Mouse (Mus musculus): ENCODE measurements around the gene Phlda3. TPM values are rescaled to one million over a fixed set of nuclear protein-coding genes. Genes with fewer than 3 reads are reported as not detected.

Phlda3 gene
- total RNA-seq, 2 experiments from 2014 or later: 25.4 to 39.5 TPM

GRCm38 (mm10) chr1:135817595-135817994 lies 51.7 kb downstream of the Phlda3 start:
- no peak for DNase-seq
- intact Hi-C loops (cut with DNase I; ENCODE audit: low total_unique reads): no loop called here

GRCm38 (mm10) chr1:135818481-135819086 lies 52.7 kb downstream of the Phlda3 start, which contains the start of gene Lad1:
Gene Lad1 (plus strand): TSS chr1:135818598.
- DNase-seq: no peak

More at GRCm38 (mm10) chr1:135818481-135819086, 52.7 kb downstream of the Phlda3 start, which contains the start of gene Lad1:
- intact Hi-C loops (cut with DNase I; ENCODE audit: low total_unique reads): no loop called here

Other genes starting within 250 kb of the Phlda3 start
- gene Nav1, start 158.8 kb upstream of the Phlda3 start, total RNA-seq (2021): 10 to 100 TPM; 13.6 to 15.6 TPM
- 10 to 100 TPM; 40.6 to 53.4 TPM for gene Csrp1, start 46.1 kb upstream of the Phlda3 start, total RNA-seq (2021)
- 100 to 1,000 TPM; 204 to 373 TPM for gene Tnni1, start 13.3 kb downstream of the Phlda3 start, total RNA-seq (2021)
- gene Lad1, start 52.5 kb downstream of the Phlda3 start, total RNA-seq (2021): under 1 TPM; 0.16 to 0.22 TPM
- gene Tnnt2, start 70.2 kb downstream of the Phlda3 start, total RNA-seq (2021): 10 to 100 TPM; 22.8 to 27.9 TPM
- not detected for gene Pkp1, start 153.1 kb downstream of the Phlda3 start, total RNA-seq (2021)
- gene Igfn1, start 240.2 kb downstream of the Phlda3 start, total RNA-seq (2021): 10 to 100 TPM in 1 of 2 experiments, 1 to 10 TPM in 1; 5.9 to 13.0 TPM
- 10 to 100 TPM; 11.2 to 15.5 TPM for gene Tmem9, start 242.0 kb downstream of the Phlda3 start, total RNA-seq (2021)

Data from gastrocnemius, postnatal 14 days (tissue).